Mouse (Mus musculus) heart, postnatal 10 days (tissue): Measurements from ENCODE around the gene Ndrg3. TPM values are rescaled to one million over a fixed set of nuclear protein-coding genes. Genes with fewer than 3 reads are reported as not detected.

ENCODE experiments used
- DNase-seq, 2 experiments: peaks; one replicate each; pipeline ENCODE4 v3.0.0; 2021
- intact Hi-C: fragments of 180-260 bp; cut with DNase I; formaldehyde crosslinking; loops from one replicate; pipeline ENCODE4 v1.15.1; 2025
- total RNA-seq, 2 experiments: library from RNA; stranded (reverse); gene quantifications; 2 replicates each; pipeline ENCODE4 v1.2.3; 2021

The Ndrg3 gene
- total RNA-seq, 2 experiments from 2014 or later, result 25.9 to 26.5 TPM

- intact Hi-C loops, result no loop called here
- DNase-seq, result peak in 1 of 2 experiments; percentile 39
Observed at GRCm38 (mm10) chr2:156879541-156879940, 112.3 kb downstream of the Ndrg3 start.

- intact Hi-C loops, result no loop called here
- no peak for DNase-seq
Observed at GRCm38 (mm10) chr2:156877726-156878125, 114.1 kb downstream of the Ndrg3 start.

Other genes starting within 250 kb of the Ndrg3 start
- gene Myl9, start 216.6 kb downstream of the Ndrg3 start, total RNA-seq, result 100 to 1,000 TPM; 391 to 523 TPM
- gene Tgif2, start 152.0 kb downstream of the Ndrg3 start, total RNA-seq, result 1 to 10 TPM; 5.0 to 7.3 TPM
- 1 to 10 TPM; 1.1 to 1.2 TPM for gene 4930518I15Rik, start 134.1 kb downstream of the Ndrg3 start, total RNA-seq
- gene Rab5if, start 128.9 kb downstream of the Ndrg3 start, total RNA-seq, result 100 to 1,000 TPM; 130 to 132 TPM
- gene Sla2, start 104.9 kb downstream of the Ndrg3 start, total RNA-seq, result under 1 TPM in 1 of 2 experiments, not detected in 1; 0.10 TPM
- 10 to 100 TPM in 1 of 2 experiments, 1 to 10 TPM in 1; 7.7 to 10.5 TPM for gene Dsn1, start 15.1 kb upstream of the Ndrg3 start, total RNA-seq
- 10 to 100 TPM; 33.3 to 34.6 TPM for gene Soga1, start 87.2 kb upstream of the Ndrg3 start, total RNA-seq
- not detected for gene Tldc2, start 95.0 kb upstream of the Ndrg3 start, total RNA-seq
- 10 to 100 TPM; 20.5 to 25.3 TPM for gene Samhd1, start 143.2 kb upstream of the Ndrg3 start, total RNA-seq
- gene Rbl1, start 212.5 kb upstream of the Ndrg3 start, total RNA-seq, result 1 to 10 TPM; 8.7 to 9.2 TPM